ENCODE assay signal across 10 mouse cellular contexts in genomic region chr1:177447086-177447485, GRCm38 (mm10). TPM values are rescaled to one million over a fixed set of nuclear protein-coding genes. Genes with fewer than 3 reads are reported as not detected.
DNase-seq lines count a peak whose midpoint lies in the region; ATAC-seq lines count a peak whose summit lies in the region.
"Had no signal": no experiment of that assay in that cellular context is flagged by ENCODE, and none has a peak within 500 bp of the region (broad histone marks: within the 10 kb centered on the region; RNA-seq: fewer than 3 reads in every experiment).

No protein-coding gene starts in this region.

- peak overlapping the region; percentile 92 for H3K27ac ChIP-seq in forebrain, embryonic 13.5 days
- H3K27ac ChIP-seq in midbrain, embryonic 11.5 days (ENCODE audit: low read depth, low read length), result peak overlapping the region; percentile 82
- H3K27ac ChIP-seq: kidney, postnatal 0 days; lung, embryonic 15.5 days had no signal

- DNase-seq in brain, adult 2 months (ENCODE audit: low read depth, low spot score), result peak; percentile 87
- DNase-seq in cerebellum, adult 8-10 months, result peak; percentile 63
- peak; percentile 93 for DNase-seq in midbrain, embryonic 11.5 days (ENCODE audit: low spot score, missing footprints)
- no peak for DNase-seq in kidney, postnatal 10 days
- DNase-seq in lung, postnatal 36 days, result no peak
- no peak for DNase-seq in gastrocnemius, adult 8-10 months (ENCODE audit: low spot score in 2 of 2)

- H3K4me3 ChIP-seq in forebrain, embryonic 13.5 days, result peak overlapping the region; percentile 83
- H3K4me3 ChIP-seq in midbrain, embryonic 11.5 days (ENCODE audit: low read depth, low read length), result peak overlapping the region; percentile 96
- H3K4me3 ChIP-seq: lung, embryonic 15.5 days had no signal

- H3K9ac ChIP-seq in forebrain, embryonic 13.5 days, result peak overlapping the region; percentile 98
- peak overlapping the region; percentile 55 for H3K9ac ChIP-seq in midbrain, embryonic 11.5 days (ENCODE audit: low read length)
- H3K9ac ChIP-seq: lung, embryonic 15.5 days had no signal

- H3K4me2 ChIP-seq in forebrain, embryonic 13.5 days, result peak overlapping the region; percentile 64
- H3K4me2 ChIP-seq in midbrain, embryonic 11.5 days, result peak overlapping the region; percentile 85
- H3K4me2 ChIP-seq: lung, embryonic 15.5 days had no signal

- no peaks in the 10 kb centered on the region for H3K27me3 ChIP-seq in forebrain, embryonic 13.5 days
- no peaks in the 10 kb centered on the region for H3K27me3 ChIP-seq in midbrain, embryonic 11.5 days (ENCODE audit: control insufficient read depth, insufficient read depth, low read length)
- H3K27me3 ChIP-seq: lung, embryonic 15.5 days; Patski had no signal

- WGBS in forebrain, embryonic 13.5 days, result 5% methylated on average over 9 of the region's 9 CpGs
- 13% methylated on average over 9 of the region's 9 CpGs for WGBS in midbrain, embryonic 11.5 days

- ATAC-seq in forebrain, embryonic 13.5 days, result 0 out of 2 replicates have a peak, but pooled peaks have one; percentile 7
- peak; percentile 13; the same call in 1 of the 2 replicates for ATAC-seq in midbrain, embryonic 11.5 days (ENCODE audit: low FRiP score)
- ATAC-seq: Patski had no signal

- H3K36me3 ChIP-seq in forebrain, embryonic 13.5 days (ENCODE audit: poor library complexity, severe bottlenecking), result peaks cover 20% of the 10 kb centered on the region
- H3K36me3 ChIP-seq in midbrain, embryonic 11.5 days (ENCODE audit: control insufficient read depth, insufficient read depth, low read length), result peaks cover 8% of the 10 kb centered on the region

- H3K4me1 ChIP-seq in forebrain, embryonic 13.5 days, result peaks cover 69% of the 10 kb centered on the region
- peaks cover 56% of the 10 kb centered on the region for H3K4me1 ChIP-seq in midbrain, embryonic 11.5 days (ENCODE audit: control insufficient read depth, insufficient read depth, low read length)

- no peaks in the 10 kb centered on the region for H3K9me3 ChIP-seq in forebrain, embryonic 13.5 days (replicated peaks)
- H3K9me3 ChIP-seq in midbrain, embryonic 11.5 days (ENCODE audit: control insufficient read depth, low read length), result no peaks in the 10 kb centered on the region
- H3K9me3 ChIP-seq: lung, embryonic 15.5 days had no signal

RNA-seq across cellular contexts. Expression of gene Zbtb18, which starts 4.9 kb away (rescaled TPM):
- polyA plus RNA-seq in forebrain, embryonic 13.5 days (2015; fragmentation: Nextera tagmentation; extraction: Ambion mirVana), result 59.8 and 88.1 TPM in 2 replicates
- 10.2 and 10.7 TPM in 2 replicates for polyA plus RNA-seq in midbrain, embryonic 11.5 days (2014; fragmentation: Nextera tagmentation; extraction: Ambion mirVana)
- 100 to 1,000 TPM; 113 to 163 (median 126) TPM for total RNA-seq in gastrocnemius, adult 8-10 months (2022)

Comparison
In these comparisons a context has a peak if more than half of its experiments do, and no peak if none do; other contexts are left out.
1. DNase-seq: peak in brain, adult 2 months (single experiment), cerebellum, adult 8-10 months (single experiment) and midbrain, embryonic 11.5 days (single experiment); none in kidney, postnatal 10 days (single experiment), lung, postnatal 36 days (single experiment) and gastrocnemius, adult 8-10 months (0 of 2).